Mouse (Mus musculus) neutrophil, adult 65 days (primary cell): ENCODE results near the gene Rnf151. TPM values are rescaled to one million over a fixed set of nuclear protein-coding genes. Genes with fewer than 3 reads are reported as not detected.

Source experiments
- total RNA-seq: library from RNA; stranded (reverse); gene quantifications from 2 replicates; pipeline ENCODE4 v1.2.4, GENCODE M21; 2023

Rnf151 gene
- not detected in 2 replicates for total RNA-seq

DNA sequence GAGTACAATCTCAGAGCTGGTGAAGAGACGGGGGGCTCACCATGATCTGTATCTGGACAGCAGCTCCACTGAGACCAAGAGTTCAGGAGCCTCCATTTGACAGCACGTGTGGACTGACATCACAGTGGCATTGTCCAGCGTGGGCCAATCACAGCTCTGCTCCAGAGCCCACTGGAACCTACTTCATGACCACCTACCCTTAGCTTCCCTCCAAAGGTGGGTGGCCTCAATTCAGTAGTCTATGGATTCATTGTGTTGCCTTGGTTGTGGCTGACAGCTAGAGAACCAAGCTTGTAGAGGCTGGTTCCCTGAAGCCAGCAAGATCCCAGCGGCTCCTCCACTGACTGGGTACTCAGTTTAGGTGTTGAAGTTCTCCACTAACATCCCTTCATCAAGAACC lies at the start of gene Rnf151, which contains the start of gene Rps2:
TSS of gene Rnf151 (minus strand) at position 121 of the 400 bp plus-strand sequence.
TSS of gene Rps2 (plus strand) at position 174 of the 400 bp plus-strand sequence.

DNA sequence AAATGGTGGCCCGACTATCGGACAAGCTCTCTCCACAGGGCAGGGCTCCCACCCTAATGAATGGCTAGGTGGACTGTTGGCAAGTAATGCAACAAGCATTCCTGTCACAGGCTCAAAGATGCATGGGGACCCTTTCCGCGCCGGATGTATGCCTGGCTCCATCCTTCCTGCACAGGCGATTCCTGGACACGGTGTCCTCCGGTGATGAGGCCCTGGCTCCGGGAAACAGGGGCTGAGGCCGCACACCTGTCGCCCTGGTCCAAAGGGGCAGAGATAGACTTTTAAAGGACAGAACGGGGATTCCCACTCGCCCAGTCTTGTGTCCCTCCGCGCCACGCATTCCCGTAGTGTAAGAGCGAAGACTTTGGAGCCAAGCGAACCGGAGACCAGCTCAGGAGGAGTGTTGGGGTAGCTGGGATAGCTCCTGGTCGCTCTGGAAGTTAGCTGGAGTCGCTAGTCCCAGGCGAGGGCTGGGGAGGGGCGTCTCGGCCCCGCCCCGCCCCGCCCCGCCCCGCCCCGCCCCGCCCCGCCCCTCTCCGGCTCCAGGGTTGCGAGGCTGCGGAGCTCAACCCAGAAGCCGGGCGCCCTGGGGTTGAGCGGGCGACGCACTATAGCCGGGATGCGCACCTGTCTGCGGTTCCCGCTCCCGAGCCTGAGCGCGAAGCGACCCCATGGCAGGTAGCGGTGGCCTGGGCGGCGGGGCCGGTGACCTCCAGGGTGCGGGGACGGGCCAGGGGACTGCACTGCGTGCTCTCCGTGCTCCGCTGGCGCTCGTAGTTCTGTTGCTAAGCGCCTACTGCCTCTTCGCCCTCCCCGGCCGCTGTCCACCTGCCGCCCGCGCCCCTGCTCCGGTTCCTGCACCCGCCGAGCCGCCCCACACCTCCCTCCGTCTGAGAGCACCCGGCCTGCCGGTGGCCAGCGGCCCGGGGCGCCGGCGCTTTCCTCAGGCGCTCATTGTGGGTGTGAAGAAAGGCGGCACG lies 34.8 kb upstream of the Rnf151 start, which contains the start of gene Hs3st6:
TSS of gene Hs3st6 (plus strand) at position 574 of the 980 bp plus-strand sequence.

DNA sequence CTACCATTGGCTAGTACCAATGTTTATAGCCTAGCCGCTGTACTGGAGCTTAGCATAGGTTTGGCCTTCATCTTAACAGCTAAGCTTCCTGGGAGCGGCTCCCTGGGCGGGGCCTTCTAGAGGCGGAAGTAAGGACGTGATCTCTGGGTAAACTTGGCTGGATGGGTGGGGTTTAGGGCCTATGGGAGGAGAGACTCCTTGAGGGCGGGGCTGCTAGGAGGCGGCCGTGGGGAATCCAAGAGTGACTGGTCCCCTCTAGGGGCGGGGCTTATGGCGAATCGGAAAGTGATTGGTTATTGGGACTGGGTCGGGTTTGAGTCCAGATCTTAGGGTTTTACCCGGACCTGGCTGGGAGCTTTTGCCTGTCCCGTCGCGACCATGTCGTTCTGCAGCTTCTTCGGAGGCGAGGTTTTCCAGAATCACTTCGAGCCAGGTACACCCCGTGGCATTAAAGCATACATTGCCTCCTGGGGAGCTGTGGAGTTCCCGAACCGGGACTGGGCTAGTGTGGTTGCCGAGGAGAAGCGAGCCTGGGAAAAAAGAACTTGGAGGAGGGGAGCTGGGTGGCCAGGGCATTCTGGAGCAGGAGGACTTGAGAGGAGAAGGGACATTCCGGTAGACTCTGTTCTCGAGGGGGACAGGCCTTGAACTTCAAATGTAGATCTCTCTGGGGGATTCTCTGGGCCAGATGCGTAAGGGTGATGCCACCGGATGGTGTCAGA lies 18.6 kb upstream of the Rnf151 start, which contains the start of gene Msrb1:
TSS of gene Msrb1 (plus strand) at position 313 of the 722 bp plus-strand sequence.

DNA sequence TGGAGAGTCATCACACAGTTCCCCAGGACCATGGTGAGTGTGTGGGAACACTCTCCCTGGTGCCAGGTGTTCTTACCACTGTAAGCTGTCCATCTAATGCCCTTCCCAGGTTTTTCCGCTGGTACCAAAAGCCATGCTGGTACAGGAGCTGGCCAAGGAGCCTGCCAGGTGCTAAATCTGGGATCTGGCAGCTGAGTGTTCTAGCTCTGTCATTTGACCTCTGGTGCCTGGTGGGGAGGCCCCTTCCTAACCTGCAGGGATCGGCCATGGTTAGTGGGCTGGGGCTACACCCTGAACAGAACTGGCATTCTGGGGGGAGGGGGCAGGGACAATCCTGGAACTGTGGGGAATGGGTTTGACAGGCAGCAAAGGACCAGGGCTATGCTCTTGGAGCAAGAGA lies 9.8 kb upstream of the Rnf151 start, which contains the start of gene Rpl3l:
TSS of gene Rpl3l (plus strand) at position 203 of the 400 bp plus-strand sequence.

DNA sequence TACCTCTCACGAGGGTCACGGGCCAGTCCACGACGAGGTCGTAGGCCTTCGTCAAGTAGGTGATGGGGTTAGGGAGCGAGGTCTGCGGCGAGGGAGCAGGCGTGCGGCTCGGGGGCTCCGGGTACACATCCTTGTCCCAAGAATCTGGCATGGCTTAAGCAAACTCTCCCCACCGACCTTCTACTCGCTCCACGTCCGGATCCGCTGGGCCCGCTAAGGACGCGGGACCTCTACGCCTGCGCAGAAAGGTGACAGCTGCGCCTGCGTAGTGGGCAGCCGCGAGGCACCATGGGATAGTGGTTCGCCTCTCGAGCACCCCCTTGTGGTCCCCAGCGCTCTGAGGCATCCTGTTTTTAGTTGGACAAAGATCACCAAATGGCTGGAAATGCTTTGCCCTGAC lies 6.3 kb upstream of the Rnf151 start, which contains the start of gene Ndufb10:
TSS of gene Ndufb10 (minus strand) at position 295 of the 400 bp plus-strand sequence.

DNA sequence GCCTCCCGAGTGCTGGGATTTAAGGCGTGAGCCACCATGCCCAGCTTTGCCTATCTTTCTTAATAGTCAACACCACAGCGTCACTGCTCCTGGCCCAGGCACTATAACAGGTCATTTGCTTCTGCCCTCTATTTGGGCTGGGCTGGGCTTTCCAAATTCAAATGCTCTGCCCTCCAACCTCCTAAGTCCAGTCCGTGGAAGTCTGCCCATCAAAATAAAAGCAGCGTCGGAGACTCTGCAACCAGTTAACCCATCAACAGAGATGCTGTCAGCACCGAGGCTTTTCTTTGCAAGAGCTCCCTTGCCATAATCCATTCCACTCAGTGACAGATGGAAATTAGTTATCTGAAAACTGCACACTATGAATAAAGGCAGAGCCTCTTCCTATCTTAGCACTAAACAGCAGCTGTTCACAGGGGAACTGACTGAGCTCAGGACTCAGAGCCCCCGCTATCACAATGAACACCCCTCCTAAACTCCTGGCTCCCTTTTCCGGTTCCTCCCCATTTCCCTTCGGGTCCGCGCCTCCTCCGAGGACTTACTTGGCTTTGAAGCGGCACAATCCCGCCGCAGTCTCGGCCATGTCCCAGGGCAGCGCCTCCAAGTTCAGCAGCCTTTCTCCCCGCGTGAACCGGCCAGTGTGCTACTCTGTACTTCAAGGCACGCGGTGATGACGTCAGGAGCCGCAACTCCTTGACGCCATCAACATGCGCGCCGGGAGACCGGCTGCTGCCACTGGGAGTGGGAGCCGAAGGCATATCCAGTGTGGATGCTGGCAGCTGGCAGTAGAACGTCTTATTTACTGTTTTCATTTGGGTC lies 10.7 kb downstream of the Rnf151 start, which contains the start of gene Tbl3:
TSS of gene Tbl3 (minus strand) at position 679 of the 819 bp plus-strand sequence.

DNA sequence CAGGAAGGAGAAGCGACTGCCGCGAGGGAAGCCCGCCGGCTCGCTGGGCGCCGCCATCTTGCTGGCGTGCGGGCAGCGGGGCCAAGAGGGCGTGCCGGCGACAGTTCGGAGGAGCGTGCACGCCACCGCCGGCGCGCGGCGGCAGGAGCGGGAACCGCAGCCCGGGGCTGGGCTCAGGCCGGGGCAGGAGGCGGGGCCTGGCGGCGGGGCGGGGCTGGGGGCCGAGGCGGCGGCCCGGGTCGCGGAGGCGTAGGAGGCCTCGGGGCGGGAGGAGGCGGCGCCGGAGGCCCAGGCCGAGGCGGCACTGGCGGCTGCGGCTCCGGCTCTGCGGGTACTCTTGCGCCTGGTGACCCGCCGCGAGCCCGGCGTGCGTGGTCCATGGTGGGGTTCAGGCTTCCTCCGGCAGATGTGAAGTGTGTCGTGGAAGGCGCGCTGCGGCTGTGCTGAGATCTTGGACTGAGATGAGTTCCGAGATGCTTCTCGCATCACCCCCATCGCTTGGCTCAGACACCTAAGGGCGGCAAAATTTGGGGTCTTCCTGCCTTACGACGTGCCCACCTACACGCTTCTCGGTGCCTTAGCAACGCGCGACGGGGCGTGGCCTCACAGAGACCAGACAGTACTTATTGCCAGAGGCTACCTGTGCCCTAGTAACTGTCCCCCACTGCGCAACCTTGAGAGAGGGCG lies 21.7 kb downstream of the Rnf151 start, which contains the start of the genes Gfer and Noxo1:
TSS of gene Gfer (minus strand) at position 146 of the 687 bp plus-strand sequence.
TSS of gene Noxo1 (plus strand) at position 224 of the 687 bp plus-strand sequence.

DNA sequence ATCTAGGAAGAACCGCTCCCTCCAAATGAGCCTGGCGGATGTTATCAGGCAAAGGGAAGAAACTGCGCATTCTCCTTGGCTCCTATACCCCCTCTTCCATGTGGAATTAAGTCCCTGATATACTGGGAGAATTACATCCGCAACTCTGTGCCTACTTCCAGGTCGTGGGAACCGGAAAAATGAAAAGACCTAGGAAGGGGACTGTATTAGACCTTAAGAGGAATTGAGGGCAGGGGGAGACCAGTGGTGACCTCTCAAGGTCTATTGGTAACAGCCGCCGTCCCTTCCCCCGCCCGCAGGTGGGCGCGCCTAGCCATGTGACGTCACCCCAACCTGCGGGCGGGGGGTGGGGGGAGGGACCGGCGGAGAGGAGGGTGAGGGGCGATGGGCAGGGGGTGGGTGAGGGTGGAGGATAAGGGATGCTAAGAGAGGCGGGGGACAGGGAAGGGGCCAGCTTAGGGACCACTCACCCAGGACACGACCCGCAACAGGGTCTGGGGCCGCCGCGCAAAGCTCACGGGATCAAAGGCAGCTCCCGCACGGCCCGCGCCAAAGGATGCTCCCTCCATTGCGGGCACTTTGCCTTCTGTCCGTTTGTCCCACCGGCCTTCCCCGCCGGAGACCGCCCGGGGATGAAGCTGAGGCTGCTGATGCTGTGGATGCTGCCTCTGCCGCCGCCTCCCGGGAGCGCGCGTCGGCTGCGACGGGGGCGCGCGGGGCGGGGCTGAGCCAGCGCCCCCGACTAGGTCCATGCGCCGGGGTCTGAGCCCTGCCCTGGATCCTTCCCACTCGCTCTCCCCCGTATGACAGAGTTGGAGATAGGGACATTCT lies 28.4 kb downstream of the Rnf151 start, which contains the start of gene Syngr3:
TSS of gene Syngr3 (minus strand) at position 705 of the 831 bp plus-strand sequence.

DNA sequence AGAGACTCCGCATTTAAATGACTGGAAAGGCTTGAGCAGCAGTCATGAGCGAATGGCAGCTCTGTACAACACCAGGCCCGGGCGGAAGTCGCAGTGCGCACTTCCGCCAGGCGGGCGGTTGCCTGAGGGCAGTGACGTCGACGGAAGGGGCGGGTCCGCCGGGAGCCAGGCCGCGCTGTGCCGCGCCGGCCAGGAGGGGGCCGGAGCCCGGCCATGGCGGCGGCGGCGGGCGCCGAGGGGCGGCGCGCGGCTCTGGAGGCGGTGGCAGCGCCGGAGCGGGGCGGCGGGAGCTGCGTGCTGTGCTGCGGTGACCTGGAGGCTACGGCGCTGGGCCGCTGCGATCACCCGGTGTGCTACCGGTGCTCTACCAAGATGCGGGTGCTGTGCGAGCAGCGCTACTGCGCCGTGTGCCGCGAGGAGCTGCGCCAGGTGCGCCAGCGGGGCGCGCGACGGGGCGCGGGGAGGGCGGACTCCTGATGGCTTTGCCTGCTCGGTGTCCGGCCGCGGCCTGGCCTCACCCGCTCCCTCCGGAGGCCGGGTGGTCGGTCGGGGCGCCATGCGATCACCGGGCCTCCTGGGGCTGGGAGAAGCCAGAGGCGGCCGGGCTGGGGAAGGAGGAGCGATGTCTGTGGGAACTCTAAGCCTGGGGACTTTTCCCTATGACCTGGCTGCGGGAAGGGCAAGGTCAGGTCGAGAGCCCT lies 48.2 kb downstream of the Rnf151 start, which contains the start of gene Zfp598:
TSS of gene Zfp598 (plus strand) at position 143 of the 701 bp plus-strand sequence.

Other genes starting within 250 kb of the Rnf151 start
- 40.1 and 46.7 TPM in 2 replicates for gene E4f1, start 247.8 kb downstream of the Rnf151 start, total RNA-seq
- gene Pgp, start 247.7 kb downstream of the Rnf151 start, total RNA-seq: 21.5 and 26.4 TPM in 2 replicates
- gene Bricd5, start 244.2 kb downstream of the Rnf151 start, total RNA-seq: 0.98 TPM in 1 of 2 replicates, not detected in the other
- gene Mlst8, start 239.0 kb downstream of the Rnf151 start, total RNA-seq: 35.2 and 41.1 TPM in 2 replicates
- gene Caskin1, start 229.5 kb downstream of the Rnf151 start, total RNA-seq: not detected in 2 replicates
- gene Traf7, start 190.1 kb downstream of the Rnf151 start, total RNA-seq: 123 and 145 TPM in 2 replicates
- gene Rab26, start 183.9 kb downstream of the Rnf151 start, total RNA-seq: 0.38 TPM in 1 of 2 replicates, not detected in the other
- gene Pkd1, start 168.2 kb downstream of the Rnf151 start, total RNA-seq: 15.6 and 23.9 TPM in 2 replicates
- gene Tsc2, start 85.4 kb downstream of the Rnf151 start, total RNA-seq: 41.1 and 43.3 TPM in 2 replicates
- gene Nthl1, start 85.4 kb downstream of the Rnf151 start, total RNA-seq: 0.88 and 1.5 TPM in 2 replicates
- 3.0 and 3.3 TPM in 2 replicates for gene Slc9a3r2, start 67.7 kb downstream of the Rnf151 start, total RNA-seq
- gene Npw, start 59.6 kb downstream of the Rnf151 start, total RNA-seq: not detected in 2 replicates
- 21.0 and 25.1 TPM in 2 replicates for gene Zfp598, start 48.4 kb downstream of the Rnf151 start, total RNA-seq
- not detected in 2 replicates for gene Syngr3, start 28.1 kb downstream of the Rnf151 start, total RNA-seq
- 3.9 and 4.5 TPM in 2 replicates for gene Gfer, start 21.9 kb downstream of the Rnf151 start, total RNA-seq
- gene Noxo1, start 21.8 kb downstream of the Rnf151 start, total RNA-seq: 0.57 and 1.5 TPM in 2 replicates
- 9.5 and 12.4 TPM in 2 replicates for gene Tbl3, start 10.4 kb downstream of the Rnf151 start, total RNA-seq
- gene Rps2, start 53 bp upstream of the Rnf151 start, total RNA-seq: 399 and 442 TPM in 2 replicates
- 61.5 and 73.8 TPM in 2 replicates for gene Ndufb10, start 6.4 kb upstream of the Rnf151 start, total RNA-seq
- 1.9 and 2.1 TPM in 2 replicates for gene Rpl3l, start 9.8 kb upstream of the Rnf151 start, total RNA-seq
- gene Msrb1, start 18.6 kb upstream of the Rnf151 start, total RNA-seq: 1,300 and 1,322 TPM in 2 replicates
- gene Hs3st6, start 34.9 kb upstream of the Rnf151 start, total RNA-seq: 0.51 and 0.70 TPM in 2 replicates
- not detected in 2 replicates for gene Meiob, start 86.2 kb upstream of the Rnf151 start, total RNA-seq
- gene Hagh, start 122.1 kb upstream of the Rnf151 start, total RNA-seq: 34.8 and 35.3 TPM in 2 replicates
- 1.5 and 2.2 TPM in 2 replicates for gene Fahd1, start 132.3 kb upstream of the Rnf151 start, total RNA-seq
- 0.32 and 0.36 TPM in 2 replicates for gene Igfals, start 147.9 kb upstream of the Rnf151 start, total RNA-seq
- 51.2 and 59.0 TPM in 2 replicates for gene Nubp2, start 168.3 kb upstream of the Rnf151 start, total RNA-seq
- gene Spsb3, start 168.6 kb upstream of the Rnf151 start, total RNA-seq: 25.3 and 35.4 TPM in 2 replicates
- 10.1 and 11.6 TPM in 2 replicates for gene Eme2, start 177.0 kb upstream of the Rnf151 start, total RNA-seq
- gene Mrps34, start 177.1 kb upstream of the Rnf151 start, total RNA-seq: 12.9 and 15.4 TPM in 2 replicates
- 15.7 and 16.5 TPM in 2 replicates for gene Nme3, start 178.4 kb upstream of the Rnf151 start, total RNA-seq
- gene Mapk8ip3, start 218.9 kb upstream of the Rnf151 start, total RNA-seq: 70.4 and 91.3 TPM in 2 replicates
- 26.3 and 30.8 TPM in 2 replicates for gene Jpt2, start 242.6 kb upstream of the Rnf151 start, total RNA-seq